Mouse (Mus musculus): ENCODE measurements around the gene Milr1.

- TF ChIP-seq CTCF (conservative IDR thresholded peaks at IDR 0.05; ENCODE audit: low read length) (no peak), NANOG (IDR thresholded peaks at IDR 0.05; ENCODE audit: borderline replicate concordance, low read length) (no peak), POU5F1 (IDR thresholded peaks at IDR 0.05; ENCODE audit: borderline replicate concordance, low read length) (no peak)
Observed at GRCm38 (mm10) chr11:106759028-106759427, 8.0 kb downstream of the Milr1 start.
